Mouse (Mus musculus): Measurements from ENCODE around the gene Neb.
"Not testable (repeated sequence)": the region's sequence is repeated elsewhere in the genome, so short reads cannot be mapped to it uniquely, and the experiment has no call there.

GRCm38 (mm10) chr2:52131370-52131769 is 246.9 kb downstream of the Neb start:
- not testable (repeated sequence) for TF ChIP-seq POLR2A (IDR thresholded peaks at IDR 0.05; ENCODE audit: control insufficient read depth, low read depth, low read length); CTCF (IDR thresholded peaks at IDR 0.05; ENCODE audit: control insufficient read depth, insufficient read depth, insufficient replicate concordance, low read depth, low read length)

All from testis, adult 2 months (tissue).